Mouse (Mus musculus) midbrain, embryonic 16.5 days (tissue): ENCODE data around the gene Mgat4a. TPM values are rescaled to one million over a fixed set of nuclear protein-coding genes. Genes with fewer than 3 reads are reported as not detected.

Source experiments
- ATAC-seq: fragments of 200-750 bp; cut with Nextera tagmentation; 2 replicates; pipeline ENCODE4 v1.8.0; 2017; ENCODE audit warnings: moderate TSS enrichment
- H3K27ac ChIP-seq: fragments of 300-500 bp; sonication (generic); 2 replicates; pipeline ENCODE4 v1.5.1; 2014; ENCODE audit warnings: mild to moderate bottlenecking, low read length, mixed read lengths
- H3K27me3 ChIP-seq: fragments of 300-500 bp; sonication (generic); 2 replicates; pipeline ENCODE4 v1.6.1; 2014; ENCODE audit warnings: low read depth, low read length, mixed read lengths; ENCODE audit not compliant: control insufficient read depth, insufficient read depth
- H3K36me3 ChIP-seq: fragments of 300-500 bp; sonication (generic); 2 replicates; pipeline ENCODE4 v1.6.1; 2014; ENCODE audit warnings: mild to moderate bottlenecking, low read length, moderate library complexity, mixed read lengths; ENCODE audit not compliant: control insufficient read depth, insufficient read depth
- H3K4me1 ChIP-seq: fragments of 300-500 bp; sonication (generic); 2 replicates; pipeline ENCODE4 v1.6.1; 2014; ENCODE audit warnings: mild to moderate bottlenecking, low read length, mixed read lengths; ENCODE audit not compliant: control insufficient read depth, insufficient read depth
- H3K4me2 ChIP-seq: fragments of 300-500 bp; sonication (generic); 2 replicates; pipeline ENCODE4 v1.6.1; 2014; ENCODE audit warnings: mild to moderate bottlenecking, low read length, mixed read lengths
- H3K4me3 ChIP-seq: fragments of 300-500 bp; sonication (generic); 2 replicates; pipeline ENCODE4 v1.5.1; 2014; ENCODE audit warnings: low read depth, mild to moderate bottlenecking, low read length, moderate library complexity, mixed read lengths
- H3K9ac ChIP-seq: fragments of 300-500 bp; sonication (generic); 2 replicates; pipeline ENCODE4 v1.6.1; 2014; ENCODE audit warnings: low read depth, low read length, mixed read lengths
- H3K9me3 ChIP-seq: fragments of 300-500 bp; sonication (generic); replicated peaks from 2 replicates; pipeline ENCODE4 v1.6.1; 2014; ENCODE audit warnings: mild to moderate bottlenecking, low read length, mixed read lengths; ENCODE audit not compliant: control insufficient read depth, poor library complexity, severe bottlenecking
- WGBS: fragments of 180-500 bp; shearing (Covaris S2); extraction: QIAGEN DNeasy Blood & Tissue Kit; methylation state at CpG from one replicate; pipeline ENCODE4 v1.1.7; 2014; 5-methylcytosine and 5-hydroxymethylcytosine counted together
- polyA plus RNA-seq: library from polyadenylated mRNA; unstranded; fragments of >200 nt; fragmentation: Nextera tagmentation; extraction: Ambion mirVana; gene quantifications from 2 replicates; pipeline ENCODE4 v1.2.1, GENCODE M21; 2015

The Mgat4a gene
- polyA plus RNA-seq, 1 experiment from 2014 or later: 11.7 TPM

GRCm38 (mm10) chr1:37566344-37566743 lies 25.5 kb upstream of the Mgat4a start:
- ATAC-seq: no peak
- Histone ChIP-seq H3K36me3 (no peaks in the 10 kb centered on the region), H3K9ac (no peak overlapping the region), H3K4me1 (peaks cover 5% of the 10 kb centered on the region), H3K27me3 (no peaks in the 10 kb centered on the region), H3K4me3 (no peak overlapping the region), H3K27ac (no peak overlapping the region), H3K4me2 (no peak overlapping the region), H3K9me3 (no peaks in the 10 kb centered on the region)
- 84% methylated on average over 2 of the region's 2 CpGs for WGBS

GRCm38 (mm10) chr1:37565396-37565795 lies 24.6 kb upstream of the Mgat4a start:
- Histone ChIP-seq H3K27me3 (no peaks in the 10 kb centered on the region), H3K4me3 (no peak overlapping the region), H3K9ac (no peak overlapping the region), H3K4me2 (no peak overlapping the region), H3K9me3 (no peaks in the 10 kb centered on the region), H3K36me3 (no peaks in the 10 kb centered on the region), H3K27ac (no peak overlapping the region), H3K4me1 (peaks cover 5% of the 10 kb centered on the region)
- WGBS: 15% methylated on average over 6 of the region's 6 CpGs
- ATAC-seq: no peak

GRCm38 (mm10) chr1:37561955-37562354 lies 21.1 kb upstream of the Mgat4a start:
- Histone ChIP-seq H3K27ac (no peak overlapping the region), H3K4me3 (no peak overlapping the region), H3K27me3 (no peaks in the 10 kb centered on the region), H3K4me1 (peaks cover 5% of the 10 kb centered on the region), H3K4me2 (no peak overlapping the region), H3K36me3 (no peaks in the 10 kb centered on the region), H3K9me3 (no peaks in the 10 kb centered on the region), H3K9ac (no peak overlapping the region)
- WGBS: 91% methylated on average over 3 of the region's 3 CpGs
- no peak for ATAC-seq

- no peak overlapping the region for H3K4me3 ChIP-seq
- WGBS: 60% methylated on average over 4 of the region's 4 CpGs
- ATAC-seq: no peak
- no peaks in the 10 kb centered on the region for H3K27me3 ChIP-seq
- H3K9ac ChIP-seq: no peak overlapping the region
- no peaks in the 10 kb centered on the region for H3K36me3 ChIP-seq
- no peaks in the 10 kb centered on the region for H3K9me3 ChIP-seq
- no peak overlapping the region for H3K27ac ChIP-seq
- no peak overlapping the region for H3K4me2 ChIP-seq
- peaks cover 3% of the 10 kb centered on the region for H3K4me1 ChIP-seq
These were observed 19.5 kb upstream of the Mgat4a start for GRCm38 (mm10) chr1:37560356-37560755.

GRCm38 (mm10) chr1:37551986-37552385 lies 11.2 kb upstream of the Mgat4a start:
- H3K4me1 ChIP-seq: no peaks in the 10 kb centered on the region
- no peak overlapping the region for H3K4me3 ChIP-seq
- H3K4me2 ChIP-seq: no peak overlapping the region
- H3K36me3 ChIP-seq: no peaks in the 10 kb centered on the region
- WGBS: 88% methylated on average over 7 of the region's 7 CpGs
- ATAC-seq: no peak
- no peak overlapping the region for H3K9ac ChIP-seq
- H3K27ac ChIP-seq: no peak overlapping the region
- no peaks in the 10 kb centered on the region for H3K9me3 ChIP-seq
- no peaks in the 10 kb centered on the region for H3K27me3 ChIP-seq

GRCm38 (mm10) chr1:37549501-37549900 lies 8.7 kb upstream of the Mgat4a start:
- WGBS: 93% methylated on average over 8 of the region's 8 CpGs
- ATAC-seq: no peak
- no peaks in the 10 kb centered on the region for H3K27me3 ChIP-seq
- H3K4me3 ChIP-seq: no peak overlapping the region
- H3K9ac ChIP-seq: no peak overlapping the region
- no peaks in the 10 kb centered on the region for H3K36me3 ChIP-seq
- no peaks in the 10 kb centered on the region for H3K9me3 ChIP-seq
- H3K4me2 ChIP-seq: no peak overlapping the region
- H3K4me1 ChIP-seq: no peaks in the 10 kb centered on the region
- no peak overlapping the region for H3K27ac ChIP-seq

GRCm38 (mm10) chr1:37546398-37547051 lies 5.7 kb upstream of the Mgat4a start:
- Histone ChIP-seq H3K36me3 (no peaks in the 10 kb centered on the region), H3K27ac (no peak overlapping the region), H3K9me3 (no peaks in the 10 kb centered on the region), H3K9ac (no peak overlapping the region), H3K4me3 (no peak overlapping the region), H3K4me2 (no peak overlapping the region), H3K27me3 (peaks cover 6% of the 10 kb centered on the region), H3K4me1 (no peaks in the 10 kb centered on the region)
- ATAC-seq: no peak
- 79% methylated on average over 11 of the region's 11 CpGs for WGBS

GRCm38 (mm10) chr1:37544251-37544650 lies 3.4 kb upstream of the Mgat4a start:
- H3K4me1 ChIP-seq: peaks cover 5% of the 10 kb centered on the region
- no peak for ATAC-seq
- H3K4me2 ChIP-seq: no peak overlapping the region
- H3K36me3 ChIP-seq: no peaks in the 10 kb centered on the region
- H3K27ac ChIP-seq: no peak overlapping the region
- H3K4me3 ChIP-seq: no peak overlapping the region
- no peak overlapping the region for H3K9ac ChIP-seq
- H3K27me3 ChIP-seq: peaks cover 6% of the 10 kb centered on the region
- 58% methylated on average over 9 of the region's 9 CpGs for WGBS
- no peaks in the 10 kb centered on the region for H3K9me3 ChIP-seq

GRCm38 (mm10) chr1:37543057-37543456 lies 2.2 kb upstream of the Mgat4a start:
- Histone ChIP-seq H3K36me3 (no peaks in the 10 kb centered on the region), H3K4me3 (no peak overlapping the region), H3K27ac (no peak overlapping the region), H3K4me1 (peaks cover 7% of the 10 kb centered on the region), H3K4me2 (no peak overlapping the region), H3K9ac (no peak overlapping the region), H3K9me3 (no peaks in the 10 kb centered on the region), H3K27me3 (peaks cover 6% of the 10 kb centered on the region)
- 34% methylated on average over 1 of the region's 1 CpGs for WGBS
- no peak for ATAC-seq
